Mouse (Mus musculus): ENCODE measurements at regions not wholly inside any gene's neighbourhood (a gene's known extent, or its start where the extent isn't known, plus 50 kb on each side); places are given as distances from the start of the nearest gene placed in this dataset.

DNA sequence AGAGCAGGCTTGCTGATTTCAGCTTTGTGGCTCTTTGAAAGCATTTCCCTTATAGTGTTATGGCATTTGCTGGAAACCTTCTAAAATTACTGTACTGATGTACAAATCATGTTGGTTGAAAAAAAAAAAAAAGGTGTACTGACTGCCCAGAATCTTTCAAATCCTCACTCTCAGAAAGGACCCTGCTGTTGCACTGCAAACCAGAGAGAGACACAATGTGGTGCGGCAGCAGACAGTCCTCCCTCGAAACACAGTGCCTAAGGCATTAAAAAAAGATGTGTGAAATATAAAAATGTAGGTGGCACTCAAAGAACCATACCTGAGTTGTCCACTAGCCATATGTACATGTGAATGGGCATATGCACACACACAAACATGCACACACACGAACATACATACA lies 128.3 kb downstream of the Actr3 start:
- no peak for DNase-seq

DNA sequence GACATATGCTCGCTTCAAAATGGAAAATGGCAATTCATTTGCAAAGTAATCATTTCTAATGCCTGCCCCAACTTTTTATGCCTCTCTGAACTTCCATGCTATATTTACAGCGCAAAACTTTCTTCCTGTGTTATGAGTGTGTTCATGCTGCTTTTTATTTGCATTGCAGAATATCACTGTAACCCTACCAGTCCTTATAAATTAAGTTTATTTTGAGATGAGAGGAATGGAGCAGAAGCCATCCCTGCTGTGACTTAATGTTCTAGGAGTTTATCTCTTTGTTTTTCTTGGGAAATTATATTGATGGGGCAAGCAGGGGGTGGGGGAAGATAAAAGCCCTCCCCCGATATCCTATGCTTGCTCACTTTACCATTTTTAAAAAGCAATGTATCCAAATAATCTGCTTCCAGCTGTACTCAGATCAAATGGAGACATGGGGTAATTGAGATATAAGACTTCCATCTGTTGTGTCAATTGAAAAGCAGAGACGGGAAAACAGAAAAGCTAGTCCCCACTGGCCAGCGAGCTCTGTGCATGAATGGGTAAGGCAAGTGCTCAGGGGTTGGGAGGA lies 136.9 kb downstream of the Actr3 start:
- no peak for DNase-seq

DNA sequence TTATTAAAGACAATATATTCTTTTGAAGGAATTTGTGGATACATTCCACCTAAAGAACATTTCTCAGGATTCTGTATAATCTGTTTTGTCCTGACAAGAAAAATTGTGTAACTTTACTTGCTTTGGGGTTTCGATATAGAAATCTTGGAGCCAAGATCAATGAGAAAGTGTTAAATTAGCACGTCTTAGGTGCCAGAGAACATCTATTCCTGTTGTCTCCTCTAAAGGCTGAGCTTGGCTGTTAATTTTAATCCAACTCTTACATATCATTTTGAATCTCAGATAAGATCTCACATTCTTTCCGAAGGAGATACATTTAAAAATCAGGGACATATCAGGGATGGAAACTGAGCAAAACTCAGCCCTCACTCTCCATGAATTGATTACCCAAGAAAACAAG lies 139.9 kb downstream of the Actr3 start:
- no peak for DNase-seq

DNA sequence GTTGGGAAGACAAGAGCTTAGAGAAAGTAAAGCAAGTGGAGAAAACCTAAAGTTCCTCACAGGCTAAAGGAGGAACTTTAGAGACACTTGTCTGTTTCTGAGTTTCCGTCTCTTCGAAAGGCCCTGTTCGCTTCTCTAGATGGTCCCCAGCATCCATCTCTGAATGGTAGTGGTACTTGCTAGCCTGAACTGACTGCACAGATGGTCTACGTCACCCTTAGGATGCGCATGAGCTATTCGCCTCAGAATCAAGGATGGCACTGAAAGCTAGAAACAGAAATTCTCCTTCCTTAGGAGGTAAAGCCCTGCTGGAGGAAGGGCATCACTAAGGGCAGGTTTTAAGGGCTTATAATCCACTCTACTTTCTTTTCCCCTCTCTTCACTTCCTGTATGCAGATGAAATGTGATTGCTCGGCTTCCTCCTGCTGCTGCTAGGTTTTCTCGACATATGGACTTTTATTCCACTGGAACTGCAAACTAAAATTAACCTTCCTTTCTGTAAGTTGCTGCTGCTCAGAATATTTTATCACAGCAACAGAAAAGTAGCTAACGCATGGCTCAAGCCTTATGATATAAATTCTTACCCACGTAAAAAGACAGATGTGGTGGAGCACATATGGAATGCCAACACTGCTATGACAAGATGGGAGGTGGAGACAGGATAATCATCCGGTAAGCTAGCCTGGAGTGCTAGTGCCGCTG lies 145.1 kb downstream of the Actr3 start:
- no peak for DNase-seq

DNA sequence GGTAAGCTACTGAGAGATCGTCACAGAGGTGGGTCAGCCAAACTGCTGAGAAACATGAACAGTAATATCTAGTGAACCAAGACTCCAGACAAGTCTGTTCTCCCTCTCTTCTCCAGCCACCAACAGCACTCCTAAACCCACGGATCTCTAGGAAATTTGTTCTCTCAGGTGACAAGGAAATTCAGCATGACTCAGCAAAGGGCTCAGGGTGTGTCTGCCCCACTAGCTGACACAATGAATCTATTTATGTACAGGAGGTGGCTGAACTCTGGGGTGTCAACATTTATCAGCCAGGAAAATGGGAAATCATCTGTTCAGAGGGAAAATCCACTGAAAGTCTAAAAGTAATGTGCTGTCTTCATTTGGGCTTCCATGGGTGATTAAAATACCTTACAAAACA lies 149.2 kb downstream of the Actr3 start:
- no peak for DNase-seq

DNA sequence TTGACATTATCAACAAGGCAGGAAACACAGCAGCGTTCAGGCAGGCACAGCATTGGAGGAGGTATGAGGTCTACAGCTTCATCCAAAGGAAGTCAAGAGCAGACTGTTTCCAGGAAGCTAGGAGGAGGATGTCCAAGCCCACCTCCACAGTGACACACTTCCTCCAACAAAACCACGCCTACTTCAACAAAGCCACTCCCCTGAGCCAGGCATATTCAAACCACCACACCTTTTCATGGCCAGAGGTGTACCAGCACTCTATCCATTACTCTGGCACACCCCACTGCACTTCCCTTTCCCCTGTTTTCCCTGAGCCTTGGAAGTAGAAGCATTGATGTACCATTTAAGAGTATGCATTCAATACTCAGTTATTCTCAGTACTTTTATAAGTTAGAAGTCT lies 150.8 kb downstream of the Actr3 start:
- no peak for DNase-seq

DNA sequence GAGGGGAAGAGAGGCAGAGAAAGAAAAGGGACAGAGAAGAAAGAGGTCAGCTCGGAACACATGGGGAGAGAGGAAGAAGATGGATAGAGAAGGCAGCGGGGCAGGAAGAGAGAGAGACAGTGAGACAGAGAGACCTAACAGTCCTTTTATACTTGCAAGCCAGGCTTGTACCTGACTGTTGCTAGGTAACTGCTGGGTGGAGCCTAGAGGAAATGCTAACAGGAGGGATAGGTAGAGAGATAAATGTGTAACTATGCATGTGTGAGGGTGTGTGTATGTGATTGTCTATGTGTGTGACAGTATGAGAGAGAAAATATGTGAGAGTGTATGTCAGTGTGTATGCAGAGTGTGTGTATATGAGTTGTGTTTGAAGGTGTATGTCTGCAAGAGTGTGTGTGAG lies 161.8 kb downstream of the Actr3 start:
- no peak for DNase-seq

DNA sequence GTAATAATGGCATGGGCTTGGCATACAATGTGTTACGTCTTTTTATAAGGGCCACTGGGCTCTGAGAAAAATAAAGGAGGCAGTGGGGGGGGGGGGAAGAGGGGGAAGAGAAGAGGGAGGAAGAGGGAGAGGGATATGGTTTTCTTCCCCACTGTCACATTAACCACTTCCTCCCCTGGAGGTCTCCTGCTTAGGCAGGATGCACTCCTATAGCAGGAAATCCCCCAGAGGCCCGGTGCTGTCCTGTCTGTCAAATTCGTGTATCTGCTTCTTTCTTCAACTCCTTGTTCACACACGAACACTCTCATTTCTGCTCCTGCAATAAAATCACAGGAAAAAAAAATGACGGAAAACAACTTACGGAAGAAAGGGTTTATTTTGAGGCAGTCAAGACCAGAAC lies 171.8 kb downstream of the Actr3 start:
- DNase-seq = peak; percentile 19

DNA sequence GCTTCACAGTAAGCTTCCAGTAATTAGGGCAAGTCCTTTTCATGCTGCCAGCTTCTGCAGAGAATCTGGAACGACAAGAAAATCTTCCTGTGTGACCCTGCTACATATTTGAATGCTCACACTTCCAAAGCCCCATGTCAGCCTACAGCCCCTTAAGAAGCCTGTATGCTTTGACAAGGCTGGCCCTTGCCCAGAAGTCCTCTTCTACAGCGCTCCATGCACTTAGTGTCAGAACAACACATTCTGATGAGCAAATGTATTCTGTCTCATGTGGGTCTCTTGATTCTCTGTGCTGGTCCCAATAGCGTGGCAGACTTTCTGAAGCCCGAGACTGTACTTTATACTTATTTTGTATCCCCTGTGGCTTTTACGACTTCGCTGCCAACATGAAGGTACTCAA lies 172.5 kb downstream of the Actr3 start:
- no peak for DNase-seq

DNA sequence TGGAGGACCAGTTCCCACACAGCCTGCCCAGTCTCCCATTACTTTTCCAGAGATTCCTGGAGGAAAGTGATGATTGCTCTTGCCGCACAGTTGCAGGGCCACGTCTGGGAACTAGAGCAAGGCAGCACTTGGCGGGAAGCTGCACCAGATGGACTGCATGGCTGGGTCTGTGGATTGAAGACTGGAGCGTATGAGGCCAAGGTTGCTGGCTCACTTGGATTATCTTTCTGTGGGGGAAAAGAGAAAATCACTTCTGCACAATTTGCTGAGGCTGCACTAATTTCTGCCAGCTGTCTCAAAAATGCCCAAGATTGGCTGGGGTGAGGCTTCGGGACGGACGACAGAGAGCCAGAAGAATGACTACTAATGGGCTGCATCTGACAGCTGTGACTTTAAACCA lies 193.2 kb downstream of the Actr3 start:
- no peak for DNase-seq

DNA sequence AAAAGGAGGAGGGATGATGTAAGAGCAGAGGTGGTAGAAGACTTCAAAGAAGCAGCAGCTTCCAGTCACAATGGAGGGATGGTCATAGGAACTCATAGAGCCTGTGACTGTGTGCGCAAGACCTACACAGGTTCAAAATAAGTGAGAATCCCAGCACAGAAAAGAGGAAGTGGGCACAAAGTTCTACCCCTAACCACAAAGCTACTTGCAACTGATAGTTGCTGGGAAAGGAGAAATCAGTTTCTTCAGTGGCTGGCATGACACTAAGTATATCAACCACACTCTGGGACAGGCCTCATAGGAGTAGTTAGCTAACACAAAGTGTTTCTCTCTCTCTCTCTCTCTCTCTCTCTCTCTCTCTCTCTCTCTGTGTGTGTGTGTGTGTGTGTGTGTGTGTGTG lies 193.8 kb downstream of the Actr3 start:
- no peak for DNase-seq

DNA sequence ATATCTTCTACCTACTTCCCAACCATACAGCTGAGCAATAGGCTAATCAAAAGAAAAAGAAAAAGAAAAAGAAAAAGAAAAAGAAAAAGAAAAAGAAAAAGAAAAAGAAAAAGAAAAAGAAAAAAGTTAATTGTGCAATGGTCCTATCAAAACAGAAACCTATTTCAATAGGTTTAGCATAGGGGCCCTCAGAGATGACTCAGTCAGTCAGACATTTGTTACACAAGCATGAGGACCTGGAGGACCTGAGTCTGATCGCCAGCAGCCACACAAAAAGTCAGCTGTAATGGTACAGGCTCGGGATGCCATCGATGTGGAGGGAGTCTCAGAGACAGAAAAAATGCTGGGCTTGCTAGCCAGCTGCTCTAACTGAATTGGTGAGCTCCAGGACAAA lies 197.9 kb downstream of the Actr3 start:
- no peak for DNase-seq

DNA sequence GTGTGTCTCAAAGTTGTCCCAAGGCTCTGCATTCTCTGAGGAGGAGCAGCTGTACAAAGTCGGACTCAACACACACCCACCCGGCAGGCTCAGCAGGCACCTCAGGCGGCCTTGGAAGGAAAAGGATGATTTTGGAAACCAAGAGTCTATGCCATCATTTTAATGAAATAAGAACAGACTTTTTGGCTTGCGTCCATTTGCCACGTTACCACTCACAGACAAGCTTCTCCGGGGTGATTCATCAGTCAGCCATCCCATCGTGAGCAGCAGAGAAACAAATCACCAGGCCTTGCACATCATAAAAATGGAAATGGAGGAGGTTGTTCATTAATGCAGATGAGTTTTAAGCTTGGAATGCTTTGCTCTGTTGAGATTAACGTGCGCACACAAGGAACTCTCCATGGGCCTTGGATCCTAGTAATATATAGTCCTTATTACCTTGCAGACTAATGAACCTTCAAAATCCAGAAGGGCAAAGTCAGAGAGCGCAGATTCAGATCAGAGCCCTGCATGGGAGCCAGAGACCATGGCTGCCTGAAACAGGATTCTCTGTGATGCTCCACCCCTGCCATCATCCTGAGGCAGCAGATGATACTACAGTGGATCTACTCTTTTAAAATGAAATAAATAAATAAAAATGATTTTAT lies 198.5 kb downstream of the Actr3 start:
- DNase-seq = no peak

DNA sequence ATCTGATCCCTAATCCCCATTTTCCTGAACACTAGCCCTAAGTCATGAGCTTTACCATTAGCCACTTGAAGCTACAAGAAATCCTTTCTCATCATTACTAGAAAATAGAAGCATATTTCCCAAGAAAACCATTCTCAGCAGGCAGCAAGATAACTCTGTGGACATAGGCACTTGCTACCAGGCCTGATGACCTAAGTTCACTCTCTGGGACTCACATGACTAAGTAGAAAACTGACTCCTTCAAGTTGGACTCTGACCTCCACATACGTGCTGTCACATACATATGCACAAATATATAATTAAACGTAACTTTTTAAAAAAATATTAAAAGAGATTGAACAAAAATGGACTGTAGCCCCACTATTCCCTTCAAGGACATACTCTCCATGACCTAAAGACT lies 200.8 kb downstream of the Actr3 start:
- no peak for DNase-seq

DNA sequence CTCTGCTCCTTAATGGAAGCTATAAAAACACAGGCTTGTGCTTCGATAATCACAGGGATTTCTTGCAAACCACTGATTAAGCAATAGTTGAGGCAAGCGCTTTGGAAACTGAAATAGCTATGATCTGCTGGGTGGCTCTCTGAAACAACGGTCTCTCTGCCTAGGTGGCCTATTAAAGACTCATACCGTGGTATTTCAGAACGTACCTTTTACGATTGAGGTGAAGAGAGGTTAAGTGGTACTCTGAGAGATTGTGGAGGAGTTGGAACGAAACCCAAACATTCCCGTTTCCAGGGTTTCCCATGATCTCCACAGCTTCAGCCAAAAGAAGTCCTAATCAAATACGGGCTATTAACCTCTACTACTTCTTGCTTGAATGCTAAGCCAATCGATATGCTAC lies 212.2 kb downstream of the Actr3 start:
- no peak for DNase-seq

DNA sequence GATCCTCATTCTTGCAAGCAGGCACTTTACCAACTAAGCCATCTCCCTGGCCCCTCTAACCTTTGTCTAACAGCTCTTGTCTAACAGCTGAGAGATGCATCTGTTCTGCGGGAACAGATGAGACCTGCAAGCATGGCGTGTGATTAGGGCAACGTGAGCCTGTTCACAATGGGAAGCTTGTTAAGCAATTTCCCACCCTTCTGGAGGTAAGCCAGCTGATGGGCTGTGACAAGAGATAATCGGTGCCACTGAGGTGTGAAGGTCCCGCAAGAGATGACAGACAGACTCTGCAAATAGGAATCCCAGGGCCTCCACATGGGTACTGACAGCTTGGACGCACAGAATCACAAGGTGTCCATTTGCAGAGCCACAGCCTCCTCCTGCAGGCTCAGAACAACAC lies 219.3 kb downstream of the Actr3 start:
- no peak for DNase-seq

DNA sequence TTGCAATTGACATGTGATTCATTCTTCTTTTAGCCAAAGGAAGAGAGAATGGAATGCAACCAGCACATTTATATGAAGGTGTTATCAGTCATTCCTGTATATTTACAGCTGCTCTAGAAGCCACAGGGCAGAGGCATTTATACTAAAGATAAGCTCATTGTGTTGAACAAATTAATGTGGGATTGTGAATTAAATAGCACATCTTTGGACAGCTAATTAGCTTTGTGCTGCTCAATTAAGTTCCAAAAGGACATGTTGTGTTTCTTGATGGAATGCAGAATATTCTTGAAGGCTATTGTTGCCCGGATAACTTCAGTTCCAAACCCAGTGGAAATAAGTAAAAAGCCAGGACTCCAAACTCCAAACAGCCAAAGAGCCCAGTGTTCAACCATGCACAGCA lies 248.4 kb downstream of the Actr3 start:
- no peak for DNase-seq

DNA sequence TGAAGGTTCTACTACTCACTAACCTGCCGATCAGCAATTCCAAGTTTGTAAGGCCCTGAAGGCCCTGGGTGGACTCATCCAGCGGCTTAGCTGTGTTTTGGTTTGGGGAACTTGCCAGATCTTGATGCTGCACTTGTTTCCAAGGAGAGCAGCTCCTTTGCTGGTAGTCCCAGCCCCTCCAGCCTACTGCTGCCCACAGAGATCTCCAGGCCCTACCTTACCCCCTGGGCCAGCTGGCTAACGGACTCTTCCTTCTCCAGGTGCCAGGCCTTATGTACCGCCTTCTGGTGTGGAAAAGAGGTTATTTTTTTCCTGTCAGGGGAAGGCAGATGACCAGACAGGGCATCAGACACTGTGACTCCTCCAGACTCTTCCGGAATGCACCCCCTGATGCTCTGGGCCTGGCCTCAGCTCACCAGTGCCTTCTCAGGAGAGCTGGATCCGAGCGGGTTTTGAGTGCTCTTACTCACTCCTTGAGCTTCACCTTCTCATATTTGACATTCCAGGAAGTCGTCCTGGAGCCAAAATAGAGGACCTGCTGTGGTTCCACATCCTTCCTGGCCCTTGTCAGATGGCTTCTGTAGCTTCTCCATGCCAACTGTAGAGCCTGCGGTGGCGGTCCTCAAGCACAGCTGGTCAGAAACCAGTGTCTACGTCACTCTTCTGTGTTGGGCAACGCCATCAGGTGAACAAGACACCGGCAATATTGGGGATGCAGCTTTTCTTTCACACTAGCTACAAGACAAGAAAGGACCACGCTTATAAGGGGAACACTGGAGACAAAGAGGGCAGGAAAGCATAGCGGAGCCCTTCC lies 259.2 kb downstream of the Actr3 start:
- DNase-seq = no peak

DNA sequence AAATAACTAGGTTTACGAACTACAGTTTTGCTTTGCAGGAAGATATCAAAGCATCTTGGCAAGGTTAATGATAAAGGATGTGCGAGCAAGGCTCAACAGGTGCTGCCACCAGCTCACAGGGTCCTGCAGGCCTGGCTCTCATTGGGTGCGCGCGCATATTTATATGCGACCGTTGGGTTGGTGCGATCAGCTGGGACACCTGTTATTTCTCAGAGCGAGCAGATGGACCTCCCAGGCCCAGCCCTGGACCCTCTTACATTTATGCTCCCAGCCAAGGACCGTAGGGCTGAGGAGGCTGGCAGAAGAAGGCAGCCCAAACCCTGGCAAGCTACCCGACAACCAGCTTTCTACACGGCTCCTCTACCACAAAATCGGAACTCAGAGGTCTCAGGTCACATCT lies 260.8 kb downstream of the Actr3 start:
- no peak for DNase-seq

DNA sequence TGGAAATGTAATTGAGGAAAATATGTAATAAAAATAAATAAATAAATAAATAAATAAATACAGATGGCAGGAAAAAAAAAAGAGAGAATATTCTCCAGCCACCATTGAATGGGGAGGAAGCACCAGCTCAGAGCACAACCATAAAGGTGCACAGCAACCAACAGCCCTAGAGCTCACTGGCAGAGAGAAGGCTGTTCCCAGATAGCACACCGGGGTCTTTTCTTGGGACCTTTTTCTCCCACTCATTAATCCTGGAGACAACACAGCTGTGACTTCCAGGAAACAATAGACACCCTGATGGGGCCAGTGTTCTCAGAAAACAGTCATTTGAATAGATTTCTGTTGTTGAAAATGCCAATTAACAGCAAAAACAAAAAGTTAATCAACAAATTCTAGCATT lies 263.1 kb downstream of the Actr3 start:
- DNase-seq = no peak

DNA sequence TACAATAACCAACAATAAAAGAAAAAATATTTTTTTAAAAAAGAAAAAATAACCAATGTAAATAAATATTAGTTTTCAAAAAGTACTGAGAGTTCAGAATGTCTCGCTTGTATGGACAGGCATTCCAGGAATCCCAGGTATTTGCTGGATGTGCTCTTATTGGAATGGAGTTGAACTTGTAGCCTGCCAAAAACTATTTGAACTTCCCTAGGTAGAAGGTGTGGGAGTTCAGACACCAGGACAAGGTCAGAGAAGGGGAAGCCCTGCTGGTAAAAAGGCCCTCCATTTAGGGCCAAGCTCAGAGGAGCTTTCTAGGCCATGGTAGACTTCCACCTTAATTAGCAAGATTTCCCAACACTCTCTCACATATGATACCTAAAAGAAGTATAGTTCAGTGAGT lies 270.3 kb downstream of the Actr3 start:
- DNase-seq = no peak

DNA sequence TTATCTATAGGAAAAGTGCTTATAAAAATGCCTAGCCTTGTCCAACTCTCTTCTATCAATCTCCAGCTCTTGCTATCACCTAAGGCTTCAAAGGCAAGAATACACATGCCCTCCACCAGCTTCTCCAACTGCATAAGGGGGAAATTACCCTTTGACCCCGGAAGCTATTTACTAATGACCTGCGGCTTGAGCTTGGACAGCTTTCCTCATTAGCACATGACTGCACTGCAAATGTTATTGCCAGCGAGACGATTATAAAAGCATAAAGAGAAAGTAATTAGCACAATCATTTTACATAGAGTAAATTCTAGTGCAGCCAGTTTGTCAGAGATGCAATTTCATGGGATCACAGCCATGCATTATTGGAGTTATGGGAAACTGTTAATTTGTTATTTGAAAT lies 277.0 kb downstream of the Actr3 start:
- DNase-seq = no peak

DNA sequence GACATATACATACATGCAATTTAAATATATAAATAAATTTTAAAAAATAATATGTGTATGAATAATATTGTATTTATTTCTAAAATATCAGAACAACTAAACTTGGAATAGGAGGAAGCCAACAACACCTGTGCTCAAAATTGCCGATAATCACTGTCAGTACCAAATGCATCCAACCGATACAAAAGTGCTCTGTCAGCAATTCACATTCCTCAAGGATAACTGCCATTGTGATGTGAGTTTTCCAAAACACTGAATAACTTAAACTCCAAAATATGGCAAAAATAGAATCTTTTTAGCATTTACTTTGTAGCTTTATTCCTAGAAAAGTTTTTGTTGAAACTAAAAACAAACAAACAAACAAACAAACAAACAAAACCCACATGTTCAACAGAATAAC lies 279.4 kb downstream of the Actr3 start:
- DNase-seq = no peak

DNA sequence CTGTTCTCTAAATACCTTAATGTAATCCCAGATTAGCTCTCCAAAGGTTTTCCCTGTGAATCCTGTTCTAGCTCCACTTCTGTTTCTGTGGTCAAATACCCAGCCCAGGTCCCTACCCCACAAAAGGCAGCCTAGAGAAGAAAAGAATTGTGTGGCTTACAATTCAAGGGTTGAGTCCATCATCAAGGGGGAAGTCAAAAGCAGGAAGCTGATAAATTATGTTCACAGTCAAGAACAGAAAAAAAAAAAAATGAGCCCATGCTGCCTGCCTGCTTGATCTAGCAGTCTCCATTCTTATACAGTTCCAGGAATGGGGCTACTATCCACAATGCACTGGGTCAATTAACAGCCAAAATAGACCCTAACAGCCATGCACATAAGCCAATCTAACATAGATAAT lies 285.7 kb downstream of the Actr3 start:
- no peak for DNase-seq

Data from thymus, postnatal 4 days (tissue).